Mouse (Mus musculus): ENCODE data around the gene Als2cr12. TPM values are rescaled to one million over a fixed set of nuclear protein-coding genes. Genes with fewer than 3 reads are reported as not detected.
A peak's percentile ranks its signal among the peaks of the same experiment; 100 is the strongest.

The Als2cr12 gene
- polyA plus RNA-seq, 1 experiment = 0.47 TPM

DNA sequence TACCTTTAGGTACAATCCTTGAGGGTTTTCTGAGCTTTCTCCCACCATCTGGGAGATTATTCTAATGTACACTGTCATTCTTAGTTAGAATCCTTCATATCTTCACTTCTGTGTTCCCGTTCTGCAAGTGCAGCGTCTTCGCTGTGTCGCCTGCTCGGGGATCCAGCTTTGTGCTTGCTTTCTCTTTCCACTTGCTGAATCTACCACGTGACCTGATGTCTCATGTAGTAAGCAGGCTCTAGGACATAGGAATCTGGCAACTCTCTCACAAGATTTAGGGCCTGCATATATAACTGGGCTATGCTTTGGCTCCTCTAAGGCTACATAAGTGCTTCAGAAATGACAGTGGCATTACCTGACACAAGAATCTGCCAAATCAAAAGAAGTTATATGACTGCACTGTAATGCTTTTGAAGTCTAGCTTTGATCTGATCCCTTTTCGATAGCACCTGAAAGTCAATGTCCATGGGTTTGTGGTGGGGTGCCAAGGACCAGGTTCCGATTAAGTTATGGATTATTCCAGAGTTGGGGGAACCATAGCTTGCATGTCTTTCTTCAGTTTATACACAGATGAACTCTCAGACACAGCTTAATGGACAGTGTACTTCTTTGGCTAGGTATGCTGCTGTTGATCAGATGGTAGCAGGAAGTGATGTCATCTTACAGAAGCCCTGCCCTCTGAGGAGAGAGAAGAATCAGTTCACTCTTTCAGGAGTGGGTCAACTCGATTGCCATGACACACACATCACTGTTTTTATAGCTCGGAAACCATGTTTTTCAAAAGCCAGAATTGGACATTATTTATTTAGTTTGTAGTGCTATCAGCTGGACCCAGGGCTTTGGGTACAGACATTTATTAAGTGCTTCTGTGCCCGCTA lies 38.5 kb upstream of the Als2cr12 start:
- WGBS = 88% methylated on average over 11 of the region's 11 CpGs
- Histone ChIP-seq H3K36me3 (ENCODE audit: control insufficient read depth, insufficient read depth, low read length) (peaks cover 67% of the 10 kb centered on the region), H3K27me3 (ENCODE audit: control insufficient read depth, insufficient read depth, low read length) (no peaks in the 10 kb centered on the region), H3K4me3 (ENCODE audit: low read depth, low read length) (no peak overlapping the region), H3K4me1 (ENCODE audit: control insufficient read depth, insufficient read depth, insufficient read length, low read length) (peaks cover 3% of the 10 kb centered on the region; the same call in 1 of the 2 replicates), H3K27ac (ENCODE audit: insufficient read depth, low read depth, low read length) (no peak overlapping the region)
- no peak for TF ChIP-seq CTCF (IDR thresholded peaks at IDR 0.05; ENCODE audit: extremely low read depth, insufficient read length, insufficient replicate concordance, low read depth, low read length)

DNA sequence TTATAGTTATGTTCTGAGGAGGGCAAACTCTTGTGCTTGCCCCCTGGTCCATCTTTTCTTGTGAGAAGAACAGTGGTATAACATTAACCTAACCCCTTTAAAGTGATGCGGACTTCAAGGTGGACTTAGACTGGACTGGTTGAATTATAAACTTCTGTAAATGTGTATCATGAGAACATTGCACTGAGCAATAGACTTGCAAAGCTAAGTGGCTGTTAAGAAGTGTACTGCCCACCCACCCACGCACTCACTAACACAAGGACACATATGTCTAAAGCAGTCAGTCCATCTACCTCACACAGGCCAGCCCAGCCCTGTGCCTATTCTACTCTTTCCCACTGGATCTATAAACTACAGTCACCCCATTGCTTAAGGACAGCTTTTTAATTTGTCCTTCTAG lies 37.8 kb upstream of the Als2cr12 start:
- Histone ChIP-seq H3K4me3 (ENCODE audit: low read depth, low read length) (no peak overlapping the region), H3K36me3 (ENCODE audit: control insufficient read depth, insufficient read depth, low read length) (peaks cover 66% of the 10 kb centered on the region), H3K27ac (ENCODE audit: insufficient read depth, low read depth, low read length) (no peak overlapping the region), H3K4me1 (ENCODE audit: control insufficient read depth, insufficient read depth, insufficient read length, low read length) (peaks cover 3% of the 10 kb centered on the region; the same call in 1 of the 2 replicates), H3K27me3 (ENCODE audit: control insufficient read depth, insufficient read depth, low read length) (no peaks in the 10 kb centered on the region)
- TF ChIP-seq CTCF (IDR thresholded peaks at IDR 0.05; ENCODE audit: extremely low read depth, insufficient read length, insufficient replicate concordance, low read depth, low read length) (no peak), POLR2A (IDR thresholded peaks at IDR 0.05; ENCODE audit: low read depth, low read length) (no peak)
- 89% methylated on average over 2 of the region's 2 CpGs for WGBS

DNA sequence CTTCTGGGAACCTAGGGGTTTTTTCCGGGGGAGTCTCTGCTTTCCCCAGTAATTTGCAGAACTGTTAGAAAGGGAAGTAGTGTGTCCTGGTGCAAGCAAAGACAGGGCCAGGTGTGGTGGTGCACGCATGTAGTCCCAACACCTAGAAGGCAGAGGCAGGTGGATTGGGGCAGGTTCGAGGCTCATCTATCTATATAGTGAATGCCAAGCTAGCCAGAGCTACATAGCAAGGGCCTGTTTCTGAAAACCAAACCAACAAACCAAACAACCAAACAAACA lies 32.7 kb upstream of the Als2cr12 start:
- WGBS = 83% methylated on average over 3 of the region's 3 CpGs
- Histone ChIP-seq H3K36me3 (ENCODE audit: control insufficient read depth, insufficient read depth, low read length) (peaks cover 45% of the 10 kb centered on the region), H3K27me3 (ENCODE audit: control insufficient read depth, insufficient read depth, low read length) (no peaks in the 10 kb centered on the region), H3K4me3 (ENCODE audit: low read depth, low read length) (no peak overlapping the region), H3K27ac (ENCODE audit: insufficient read depth, low read depth, low read length) (no peak overlapping the region), H3K4me1 (ENCODE audit: control insufficient read depth, insufficient read depth, insufficient read length, low read length) (peaks cover 7% of the 10 kb centered on the region; the same call in 1 of the 2 replicates)
- TF ChIP-seq POLR2A (IDR thresholded peaks at IDR 0.05; ENCODE audit: low read depth, low read length) (no peak), CTCF (IDR thresholded peaks at IDR 0.05; ENCODE audit: extremely low read depth, insufficient read length, insufficient replicate concordance, low read depth, low read length) (no peak)

DNA sequence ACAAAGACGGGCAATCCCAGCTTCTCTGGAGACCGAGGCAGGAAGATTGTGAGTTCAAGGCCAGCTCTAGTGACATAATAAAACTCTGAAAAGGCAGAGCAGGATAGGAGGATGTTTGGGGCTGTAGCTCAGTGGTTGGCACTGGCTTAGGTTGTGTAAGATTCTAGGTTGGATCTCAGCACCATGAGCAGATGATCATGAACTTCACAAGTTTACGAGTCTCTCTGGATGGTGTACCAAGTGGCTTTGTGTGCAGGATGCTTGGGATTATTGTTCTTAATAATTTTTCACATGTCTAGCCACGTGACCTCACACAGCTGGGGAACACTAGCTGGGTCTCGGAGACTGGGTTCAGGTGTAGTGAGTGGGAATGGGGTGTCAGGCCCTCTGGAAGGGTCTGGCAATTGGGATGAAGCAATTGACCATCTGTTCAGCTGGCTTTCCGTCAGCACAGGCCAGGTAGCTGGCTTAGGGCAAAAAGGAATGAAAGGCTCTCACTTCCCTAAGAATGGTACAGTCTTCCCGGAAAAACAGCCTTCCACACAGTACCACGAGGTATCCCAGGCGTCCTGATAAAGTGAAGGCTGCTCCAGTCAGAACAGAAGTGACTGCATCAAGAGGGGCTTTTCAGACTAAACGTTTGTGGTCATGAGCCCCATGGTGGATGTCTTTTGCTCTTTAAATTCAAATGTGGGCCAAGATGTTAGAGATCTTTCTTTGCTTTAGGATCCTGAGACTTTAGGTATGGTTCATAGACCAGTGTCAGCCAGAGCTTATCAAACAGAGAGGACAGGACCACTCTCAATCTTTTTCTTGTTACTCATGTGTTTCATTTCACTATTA lies 32.2 kb upstream of the Als2cr12 start:
- H3K27me3 ChIP-seq (ENCODE audit: control insufficient read depth, insufficient read depth, low read length) = no peaks in the 10 kb centered on the region
- no peak for TF ChIP-seq CTCF (IDR thresholded peaks at IDR 0.05; ENCODE audit: extremely low read depth, insufficient read length, insufficient replicate concordance, low read depth, low read length)
- TF ChIP-seq POLR2A (IDR thresholded peaks at IDR 0.05; ENCODE audit: low read depth, low read length) = no peak
- WGBS = 87% methylated on average over 10 of the region's 10 CpGs
- H3K4me3 ChIP-seq (ENCODE audit: low read depth, low read length) = no peak overlapping the region
- peaks cover 41% of the 10 kb centered on the region for H3K36me3 ChIP-seq (ENCODE audit: control insufficient read depth, insufficient read depth, low read length)
- no peak overlapping the region; the same call in 1 of the 2 replicates for H3K27ac ChIP-seq (ENCODE audit: insufficient read depth, low read depth, low read length)
- H3K4me1 ChIP-seq (ENCODE audit: control insufficient read depth, insufficient read depth, insufficient read length, low read length) = peaks cover 9% of the 10 kb centered on the region; the same call in 1 of the 2 replicates

DNA sequence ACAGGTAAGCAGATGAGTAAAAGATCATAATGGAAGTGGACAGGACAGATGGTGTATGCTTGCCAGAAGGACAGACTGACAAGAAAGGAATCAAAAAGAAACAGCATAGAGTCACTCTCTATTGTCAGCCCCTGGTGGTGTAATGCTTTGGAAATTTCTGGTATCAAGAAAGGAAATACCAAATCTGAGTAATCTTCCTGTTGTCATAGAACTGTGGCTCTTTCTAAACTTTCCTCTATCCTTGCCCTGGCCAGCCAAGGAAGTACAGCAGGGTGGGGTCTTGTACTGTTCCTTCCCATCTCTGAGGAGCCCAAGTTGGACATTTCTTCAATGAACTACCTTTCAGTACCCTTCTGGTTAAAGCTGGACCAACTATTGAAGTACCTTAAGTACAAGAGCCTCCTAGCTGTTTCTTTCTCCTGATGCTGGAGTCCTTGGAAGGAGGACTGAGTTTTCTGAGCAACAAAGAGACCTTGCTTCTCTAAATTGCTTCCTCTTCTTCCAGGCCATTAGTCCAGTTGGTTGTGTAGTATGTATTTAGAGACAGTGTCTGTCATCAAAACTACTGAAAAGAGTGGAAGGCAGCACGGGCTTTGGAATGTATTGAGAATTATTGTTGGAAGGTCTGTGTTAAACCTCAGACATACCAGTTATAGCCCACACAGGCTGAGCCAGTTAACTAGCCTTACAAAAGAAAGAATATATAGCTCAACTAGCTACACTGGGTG lies 31.4 kb upstream of the Als2cr12 start:
- Histone ChIP-seq H3K36me3 (ENCODE audit: control insufficient read depth, insufficient read depth, low read length) (peaks cover 42% of the 10 kb centered on the region), H3K27ac (ENCODE audit: insufficient read depth, low read depth, low read length) (peak overlapping the region; percentile 51), H3K27me3 (ENCODE audit: control insufficient read depth, insufficient read depth, low read length) (no peaks in the 10 kb centered on the region), H3K4me3 (ENCODE audit: low read depth, low read length) (no peak overlapping the region), H3K4me1 (ENCODE audit: control insufficient read depth, insufficient read depth, insufficient read length, low read length) (peaks cover 11% of the 10 kb centered on the region; the same call in 1 of the 2 replicates)
- TF ChIP-seq POLR2A (IDR thresholded peaks at IDR 0.05; ENCODE audit: low read depth, low read length) (no peak), CTCF (IDR thresholded peaks at IDR 0.05; ENCODE audit: extremely low read depth, insufficient read length, insufficient replicate concordance, low read depth, low read length) (no peak)
- WGBS = 81% methylated on average over 1 of the region's 1 CpGs

DNA sequence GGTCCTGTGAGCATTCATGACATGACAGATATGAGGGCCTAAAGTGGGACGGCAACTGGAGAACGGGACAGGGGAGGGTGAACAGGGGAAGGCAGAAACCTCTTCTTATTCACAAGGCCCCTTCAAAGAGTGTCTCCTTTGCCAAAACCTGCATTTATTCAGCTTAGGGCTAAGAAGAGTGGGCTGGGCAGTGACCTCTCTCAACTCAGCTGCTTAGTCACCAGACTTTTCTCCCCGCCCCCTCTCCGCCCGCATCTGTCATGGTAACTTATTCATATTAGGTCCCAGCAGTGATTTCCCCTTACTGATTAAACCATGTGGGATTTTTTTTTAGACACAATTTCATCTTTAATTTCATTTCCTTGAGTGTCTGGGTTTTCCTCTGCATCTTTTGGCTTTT lies 30.0 kb upstream of the Als2cr12 start:
- Histone ChIP-seq H3K36me3 (ENCODE audit: control insufficient read depth, insufficient read depth, low read length) (peaks cover 42% of the 10 kb centered on the region), H3K4me1 (ENCODE audit: control insufficient read depth, insufficient read depth, insufficient read length, low read length) (peaks cover 12% of the 10 kb centered on the region; the same call in 1 of the 2 replicates), H3K27ac (ENCODE audit: insufficient read depth, low read depth, low read length) (no peak overlapping the region), H3K4me3 (ENCODE audit: low read depth, low read length) (no peak overlapping the region), H3K27me3 (ENCODE audit: control insufficient read depth, insufficient read depth, low read length) (no peaks in the 10 kb centered on the region)
- 85% methylated on average over 5 of the region's 5 CpGs for WGBS
- TF ChIP-seq CTCF (IDR thresholded peaks at IDR 0.05; ENCODE audit: extremely low read depth, insufficient read length, insufficient replicate concordance, low read depth, low read length) (no peak), POLR2A (IDR thresholded peaks at IDR 0.05; ENCODE audit: low read depth, low read length) (no peak)
